Mouse (Mus musculus) lung, postnatal 10 days (tissue): Measurements from ENCODE around the gene Gm4787.
"Not testable (repeated sequence)": the region's sequence is repeated elsewhere in the genome, so short reads cannot be mapped to it uniquely, and the experiment has no call there.

Source experiments
- DNase-seq: peaks from one replicate; pipeline ENCODE4 v3.0.0; 2021

The Gm4787 gene

GRCm38 (mm10) chr12:81379364-81379763 is at the start of gene Gm4787:
TSS of gene Gm4787 (minus strand) at chr12:81379464.
- DNase-seq = not testable (repeated sequence)

DNA sequence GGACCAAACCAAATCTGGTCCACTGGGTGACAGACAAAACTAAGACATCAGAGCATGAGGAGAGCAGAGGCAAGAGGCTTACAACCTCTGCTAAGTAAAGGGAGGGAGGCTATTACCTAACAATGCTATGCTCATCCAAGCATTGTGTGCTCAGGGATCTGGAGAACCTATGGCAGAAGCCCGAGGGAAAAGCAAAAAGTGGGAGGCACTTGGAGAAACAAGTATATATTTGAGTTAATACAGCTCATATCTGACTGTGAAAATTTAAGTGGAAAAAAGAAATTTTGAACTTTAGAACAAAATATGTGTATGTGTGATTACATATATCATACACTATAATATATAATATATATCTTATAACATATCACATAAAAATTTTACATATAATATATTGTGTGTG is 42.6 kb upstream of the Gm4787 start, which contains the start of gene Adam4:
Gene Adam4, minus strand, starts transcription at position 101 of the 400 bp plus-strand sequence.
- DNase-seq = no peak

GRCm38 (mm10) chr12:81413211-81413610 is 33.9 kb upstream of the Gm4787 start:
- no peak for DNase-seq

DNA sequence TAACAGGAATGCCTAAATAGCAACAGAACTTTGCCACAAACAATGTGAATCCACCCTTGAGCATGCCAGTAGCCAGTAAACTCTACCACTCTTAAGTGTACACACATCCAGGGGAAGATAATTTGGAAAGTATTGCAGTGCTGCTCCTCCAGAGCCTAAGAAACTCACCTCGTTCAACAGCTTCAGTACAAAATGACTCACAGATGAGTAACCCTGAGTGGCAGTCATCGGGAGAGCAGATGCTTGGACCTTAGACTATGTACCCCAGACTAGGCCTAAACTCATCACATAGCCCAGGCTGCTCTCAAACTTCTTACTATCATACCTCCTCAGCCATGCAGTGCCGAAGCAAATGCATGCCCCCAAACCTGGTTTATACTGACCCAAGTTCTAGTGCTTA is 29.7 kb upstream of the Gm4787 start:
- no peak for DNase-seq

GRCm38 (mm10) chr12:81402187-81402586 is 22.9 kb upstream of the Gm4787 start:
- peak; percentile 73 for DNase-seq

DNA sequence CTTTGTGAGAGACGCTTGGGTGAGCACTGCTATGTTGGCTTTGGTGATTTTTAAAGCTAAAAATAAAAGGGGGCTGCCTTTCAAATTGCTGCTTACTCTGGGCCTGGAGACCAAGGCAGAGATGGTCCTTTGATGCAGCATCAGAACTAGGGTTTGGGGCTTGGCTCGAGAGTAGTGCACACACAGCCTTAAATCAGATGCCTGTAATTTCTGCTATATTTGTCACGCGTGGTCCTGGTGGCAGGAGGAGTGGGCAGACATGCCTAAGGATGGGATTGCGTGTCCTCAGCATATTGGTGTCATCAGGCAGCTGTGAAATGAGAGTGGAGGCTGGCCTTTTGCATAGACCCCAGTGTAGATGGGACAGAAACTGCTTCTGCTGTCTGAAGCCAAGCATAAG is 45.4 kb downstream of the Gm4787 start:
- no peak for DNase-seq

DNA sequence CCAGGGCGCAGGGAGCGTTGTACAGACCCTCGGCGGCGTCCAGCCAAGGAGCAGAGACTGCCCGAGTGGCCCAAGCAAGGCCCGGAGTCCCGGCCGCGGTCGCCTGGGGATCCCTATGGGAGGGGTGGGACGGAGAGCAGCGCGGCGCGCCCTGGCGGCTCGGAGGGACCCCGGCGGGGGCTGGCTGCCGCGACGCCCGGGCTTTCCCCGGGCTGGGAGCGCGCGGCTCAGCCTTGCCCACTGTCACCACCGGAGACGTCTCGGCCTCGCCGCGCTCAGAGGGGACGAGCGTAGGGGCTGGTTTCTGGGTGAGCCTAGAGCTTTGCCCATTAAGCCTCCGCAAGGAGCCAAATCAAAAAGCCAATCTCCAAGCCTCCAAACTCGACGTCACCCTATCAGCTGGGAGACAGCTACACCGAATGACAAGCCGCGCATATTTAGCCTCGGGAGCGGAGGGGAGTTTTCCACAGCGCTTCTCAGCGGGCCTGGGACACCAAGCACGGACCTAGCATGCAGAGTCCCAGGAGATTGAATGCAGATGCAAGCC is 46.3 kb downstream of the Gm4787 start, which contains the start of gene Slc8a3:
Gene Slc8a3, minus strand, starts transcription at position 306 of the 547 bp plus-strand sequence.
- DNase-seq = peak; percentile 31

DNA sequence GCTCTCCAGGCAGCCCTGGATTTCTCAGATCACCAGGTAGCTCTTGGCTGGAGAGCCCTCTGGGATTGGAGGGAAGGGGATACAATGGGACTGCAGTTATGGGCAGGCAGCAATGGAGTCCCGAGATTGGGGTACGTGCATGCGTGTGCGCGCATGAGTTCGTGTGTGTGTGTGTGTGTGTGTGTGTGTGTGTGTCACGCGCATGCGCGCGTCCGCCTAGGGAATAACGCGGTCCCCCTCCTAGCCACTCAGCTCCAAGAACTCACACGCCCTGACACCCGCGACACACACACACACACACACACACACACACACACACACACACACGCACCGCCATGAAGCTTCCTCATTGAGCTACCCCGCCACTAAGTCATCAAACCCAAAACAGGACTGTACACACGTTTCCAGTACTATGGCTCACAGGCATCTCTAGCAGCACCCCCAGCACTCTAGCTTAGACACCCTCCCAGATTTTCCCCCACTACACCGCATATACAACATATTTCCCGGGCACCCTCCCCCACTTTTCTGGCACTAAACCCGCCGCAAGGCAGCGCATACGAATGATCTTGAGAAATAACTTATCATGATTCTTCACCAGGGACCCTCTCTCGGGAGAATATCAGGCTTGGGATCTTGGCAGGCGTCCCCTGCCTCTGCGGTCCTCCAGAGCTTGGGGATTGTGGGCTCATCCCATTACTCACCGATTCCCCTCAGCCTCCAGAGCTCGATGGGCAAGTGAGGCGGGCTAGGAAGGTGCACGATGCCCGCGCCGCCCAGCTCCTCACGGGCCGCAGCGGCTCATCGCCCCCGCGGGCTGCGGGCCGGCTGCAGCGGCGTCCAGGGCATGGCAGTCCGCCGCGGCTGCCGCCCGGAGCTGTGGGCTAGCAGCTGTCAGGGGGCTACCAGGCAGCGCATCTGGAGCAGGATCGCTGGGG is 47.1 kb downstream of the Gm4787 start:
- peak; percentile 21 for DNase-seq

DNA sequence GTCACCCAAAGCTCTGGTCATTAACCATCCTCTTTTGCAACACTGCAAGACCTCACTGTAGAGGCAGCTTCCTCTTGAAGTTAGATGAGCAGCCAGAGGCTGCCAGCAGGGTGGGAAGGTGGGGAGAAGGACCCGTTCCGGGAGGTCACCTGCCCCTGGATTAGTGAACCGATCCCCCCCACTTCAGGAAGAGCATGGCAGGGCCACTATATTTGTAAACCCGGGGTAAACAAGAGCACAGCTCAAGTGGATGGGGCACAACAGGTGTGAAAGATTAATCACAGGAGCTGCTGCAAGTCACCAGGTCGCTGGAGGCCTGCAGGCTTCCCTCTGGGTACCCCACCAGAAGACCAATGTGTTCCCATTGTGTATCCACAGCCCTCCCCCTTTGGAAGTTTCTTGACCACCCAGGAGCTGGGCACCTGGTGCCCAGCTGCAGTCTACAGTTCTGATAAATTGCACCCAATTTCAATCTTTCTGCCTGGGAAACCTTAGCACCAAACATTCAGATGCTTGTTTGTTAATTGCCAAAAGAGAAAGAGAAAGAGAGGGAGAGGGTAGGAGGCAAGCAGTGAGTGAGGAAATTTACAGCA is 48.1 kb downstream of the Gm4787 start:
- DNase-seq = no peak
